Mouse (Mus musculus) common myeloid progenitor, adult 5-6 weeks (primary cell): Measurements from ENCODE around the gene Szrd1. TPM values are rescaled to one million over a fixed set of nuclear protein-coding genes. Genes with fewer than 3 reads are reported as not detected.
"Not testable (repeated sequence)": the region's sequence is repeated elsewhere in the genome, so short reads cannot be mapped to it uniquely, and the experiment has no call there.

Experiments
- ATAC-seq: replicated peaks from 2 replicates; pipeline ENCODE4 v1.8.0; 2016; ENCODE audit warnings: low read depth, mild to moderate bottlenecking, moderate TSS enrichment, inconsistent platforms; ENCODE audit not compliant: poor library complexity, severe bottlenecking
- total RNA-seq: library from RNA; stranded (forward); fragments of 200-1000, 187-1606 nt; gene quantifications from 2 replicates; pipeline ENCODE4 v1.2.3, GENCODE M21; 2017

The Szrd1 gene
- total RNA-seq, 1 experiment from 2014 or later: 47.4 TPM

DNA sequence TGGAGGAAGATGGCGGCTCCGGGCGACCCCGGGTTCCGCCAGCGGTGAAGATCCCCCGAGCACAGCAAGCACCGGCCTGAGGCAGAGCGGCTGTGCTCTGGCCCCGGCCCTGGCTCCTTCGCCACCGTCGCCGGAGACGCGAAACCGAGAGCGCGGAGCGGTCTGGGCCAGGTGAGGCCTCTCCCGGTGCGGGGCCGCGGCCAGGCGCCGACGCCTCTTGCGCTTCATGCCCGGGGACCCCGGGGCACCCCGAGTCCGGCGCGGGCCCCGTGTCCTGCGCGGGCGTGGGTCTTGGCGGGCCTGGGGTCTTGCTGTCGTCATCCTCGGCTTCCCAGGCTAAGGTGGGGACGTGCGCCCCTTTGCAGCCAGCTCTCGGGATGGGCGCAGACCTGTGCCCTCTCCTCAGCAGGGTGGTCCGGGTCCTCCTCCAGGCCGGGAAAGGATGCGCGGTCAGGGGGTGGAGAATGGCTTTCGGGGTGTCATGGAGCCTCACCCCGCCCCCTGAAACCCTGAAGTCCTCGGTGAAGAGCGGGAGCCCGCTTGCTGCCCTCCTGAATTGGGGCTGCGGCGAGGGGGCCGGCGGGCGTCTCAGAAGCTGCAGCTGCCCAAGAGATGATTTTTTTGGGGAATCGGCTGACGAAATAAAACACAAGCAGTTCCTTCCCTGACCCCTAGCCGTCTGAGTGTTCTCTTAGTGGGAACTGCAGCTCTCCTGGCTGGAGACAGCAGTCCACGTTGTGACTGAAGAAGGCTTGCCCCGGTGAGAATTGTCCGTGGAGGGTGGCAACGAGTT lies 8.6 kb upstream of the Szrd1 start:
- peak; percentile 64 for ATAC-seq

DNA sequence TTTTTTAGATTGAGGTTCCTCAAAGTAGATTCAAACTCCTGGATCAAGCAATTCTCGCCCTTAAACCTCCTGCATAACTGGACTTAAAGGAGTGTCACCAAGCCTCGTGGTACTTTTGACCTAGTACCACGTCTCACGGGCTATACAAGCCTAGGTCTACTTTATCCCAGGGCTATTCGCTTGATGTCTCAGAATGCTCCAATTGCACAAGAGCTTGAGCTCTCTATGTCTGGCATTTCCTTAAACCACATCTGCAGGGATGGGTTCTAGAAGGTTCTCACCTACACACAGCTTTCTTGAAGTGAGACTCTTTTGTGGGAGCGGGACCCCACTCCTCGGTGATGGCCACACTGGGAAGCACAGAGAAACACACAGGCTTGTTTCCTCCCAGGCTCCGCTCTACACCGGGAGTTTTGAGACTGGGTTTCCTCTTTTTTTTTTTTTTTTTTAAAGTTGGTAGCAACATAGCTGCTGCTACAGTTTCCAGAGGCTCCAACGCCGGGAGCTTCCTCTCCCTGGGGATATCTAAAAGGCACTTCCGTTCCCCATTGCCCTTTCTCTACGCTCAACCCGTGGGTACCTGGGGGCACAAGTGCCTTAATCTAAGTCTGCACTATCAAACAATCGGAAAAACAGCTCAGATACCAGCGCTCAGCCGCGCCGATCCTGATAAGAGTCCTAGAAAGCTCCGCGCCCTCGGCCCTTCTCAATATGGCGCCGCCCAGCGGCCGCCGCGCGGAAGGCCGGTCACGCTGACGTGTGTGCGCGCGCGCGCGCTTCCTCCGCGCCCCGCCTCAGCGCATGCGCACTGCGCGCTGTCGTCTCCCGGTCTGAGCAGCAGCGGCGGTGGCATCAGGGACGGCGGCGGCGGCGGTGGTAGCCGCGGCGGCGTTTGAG lies 7.8 kb upstream of the Szrd1 start, which contains the start of gene Fbxo42:
Fbxo42 (plus strand) TSS at position 802 of the 897 bp plus-strand sequence.
- peak; percentile 77 for ATAC-seq

DNA sequence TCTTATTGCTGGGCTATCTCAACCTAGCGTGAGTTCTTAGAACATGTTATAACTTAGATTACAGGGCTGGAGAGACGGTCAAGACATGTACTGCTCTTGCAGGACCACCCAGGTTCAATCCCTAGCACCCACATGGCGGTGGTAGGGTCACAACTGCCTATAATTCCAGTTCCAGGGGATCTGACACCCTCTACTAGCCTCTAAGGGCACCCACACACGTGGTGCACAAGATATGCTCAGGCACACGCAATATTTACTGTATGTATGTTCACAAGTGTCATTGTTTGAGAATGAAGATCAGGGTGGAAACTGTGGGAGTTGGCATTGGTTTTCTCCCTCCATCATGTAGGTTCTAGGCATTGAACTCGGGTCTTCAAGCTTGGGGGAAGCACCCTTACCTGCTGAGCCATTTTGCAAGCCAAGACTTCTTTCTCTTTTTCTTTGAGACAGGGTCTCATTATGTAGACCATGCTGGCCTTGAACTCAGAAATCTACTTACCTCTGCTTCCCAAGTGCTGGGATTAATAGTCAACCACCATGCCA lies 7.0 kb upstream of the Szrd1 start:
- ATAC-seq: no peak

DNA sequence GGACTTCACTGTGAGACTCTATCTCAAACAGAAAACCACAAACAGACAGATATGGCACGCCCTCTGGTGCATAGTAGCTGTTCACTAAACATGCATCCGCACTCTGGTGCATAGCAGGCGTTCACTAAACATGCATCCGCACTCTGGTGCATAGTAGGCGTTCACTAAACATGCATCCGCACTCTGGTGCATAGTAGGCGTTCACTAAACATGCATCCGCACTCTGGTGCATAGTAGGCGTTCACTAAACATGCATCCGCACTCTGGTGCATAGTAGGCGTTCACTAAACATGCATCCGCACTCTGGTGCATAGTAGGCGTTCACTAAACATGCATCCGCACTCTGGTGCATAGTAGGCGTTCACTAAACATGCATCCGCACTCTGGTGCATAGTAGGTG lies 5.5 kb upstream of the Szrd1 start:
- not testable (repeated sequence) for ATAC-seq

DNA sequence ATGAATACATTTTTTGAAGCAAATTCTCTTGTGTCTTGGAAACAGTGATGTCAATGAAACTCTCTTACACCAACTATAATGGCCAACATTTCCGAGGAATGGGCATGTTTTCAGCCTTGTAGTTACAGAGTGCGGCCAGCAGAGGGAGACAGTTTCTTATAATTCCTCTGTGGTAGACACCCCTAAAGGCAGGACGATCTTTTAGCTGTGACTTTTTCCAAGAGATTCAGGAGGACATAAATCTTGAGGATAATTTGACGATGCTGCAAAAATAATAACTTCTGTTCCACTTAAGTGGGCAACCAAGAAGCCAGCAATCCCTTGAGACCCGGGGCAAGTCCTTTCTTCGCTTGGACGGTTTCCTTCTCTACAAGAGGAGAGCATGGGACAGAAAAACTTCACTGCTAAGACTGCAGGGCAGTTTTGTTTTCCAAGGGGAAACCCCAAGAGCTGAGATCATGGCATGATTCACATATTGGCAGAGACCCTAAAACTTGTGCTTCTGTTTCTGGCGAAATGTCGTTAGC lies 2.8 kb upstream of the Szrd1 start:
- peak; percentile 29 for ATAC-seq

DNA sequence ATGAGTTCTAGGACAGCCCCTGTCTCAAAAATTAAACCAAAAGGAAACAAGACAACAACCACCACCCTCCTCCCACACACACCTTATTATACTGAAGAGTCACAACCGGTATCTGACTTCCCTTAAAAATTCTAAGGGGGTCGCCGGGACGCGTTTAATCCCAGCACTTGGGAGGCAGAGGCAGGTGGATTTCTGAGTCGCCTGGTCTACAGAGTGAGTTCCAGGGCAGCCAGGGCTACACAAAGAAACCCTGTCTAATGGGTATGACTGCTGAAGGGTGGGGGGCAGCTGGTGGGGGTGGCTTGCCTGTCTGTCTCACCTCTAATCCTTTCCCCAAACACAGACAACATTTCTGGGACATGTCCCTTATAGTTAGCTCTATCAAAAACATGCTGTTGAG lies 1.4 kb upstream of the Szrd1 start:
- ATAC-seq: no peak

DNA sequence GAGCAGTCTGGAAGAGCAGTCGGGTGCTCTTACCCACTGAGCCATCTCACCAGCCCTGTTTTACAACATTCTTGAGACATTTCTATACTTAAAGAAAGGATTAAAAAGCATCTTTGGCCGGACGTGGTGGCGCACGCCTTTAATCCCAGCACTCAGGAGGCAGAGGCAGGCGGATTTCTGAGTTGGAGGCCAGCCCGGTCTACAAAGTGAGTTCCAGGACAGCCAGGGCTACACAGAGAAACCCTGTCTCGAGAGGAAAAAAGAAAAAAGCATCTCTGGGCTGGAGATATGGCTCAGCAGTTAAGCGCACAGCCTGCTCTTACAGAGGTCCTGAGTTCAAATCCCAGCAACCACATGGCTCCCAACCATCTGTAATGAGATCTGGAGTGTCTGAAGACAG lies 779 bp upstream of the Szrd1 start:
- ATAC-seq: not testable (repeated sequence)

DNA sequence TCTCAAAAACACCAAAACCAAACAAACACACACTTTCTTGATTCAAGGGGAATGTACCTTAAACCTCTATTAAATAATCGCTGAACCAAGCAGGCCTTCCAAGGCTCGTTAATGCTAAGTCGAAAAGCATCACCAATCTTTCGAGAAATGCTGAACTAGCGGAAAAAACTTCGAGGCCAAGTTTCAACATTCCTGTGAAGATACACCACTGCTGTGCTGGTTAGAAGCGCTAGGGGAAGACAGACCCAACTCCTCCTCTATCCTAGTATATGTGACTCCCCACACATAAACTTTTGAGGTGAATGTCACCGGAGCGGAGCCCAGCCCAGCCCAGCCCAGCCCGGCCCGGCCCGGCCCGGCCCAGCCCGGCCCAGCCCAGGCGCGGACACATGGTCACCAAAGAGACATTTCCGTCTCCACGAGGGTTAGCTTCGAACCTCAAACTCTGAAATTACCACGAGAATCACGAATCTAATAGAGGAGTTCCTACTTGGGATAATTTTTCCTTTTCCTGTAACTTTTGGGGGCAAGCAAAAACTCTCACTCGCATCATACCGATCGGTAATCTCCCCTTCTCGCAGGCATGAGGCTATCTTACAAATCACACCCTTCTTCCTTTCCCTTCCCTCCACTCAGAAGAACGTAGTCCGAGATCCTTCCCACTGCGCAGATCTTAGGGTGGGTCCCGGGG lies 1.0 kb downstream of the Szrd1 start:
- 0 out of 2 replicates have a peak, but pooled peaks have one; percentile 4 for ATAC-seq

DNA sequence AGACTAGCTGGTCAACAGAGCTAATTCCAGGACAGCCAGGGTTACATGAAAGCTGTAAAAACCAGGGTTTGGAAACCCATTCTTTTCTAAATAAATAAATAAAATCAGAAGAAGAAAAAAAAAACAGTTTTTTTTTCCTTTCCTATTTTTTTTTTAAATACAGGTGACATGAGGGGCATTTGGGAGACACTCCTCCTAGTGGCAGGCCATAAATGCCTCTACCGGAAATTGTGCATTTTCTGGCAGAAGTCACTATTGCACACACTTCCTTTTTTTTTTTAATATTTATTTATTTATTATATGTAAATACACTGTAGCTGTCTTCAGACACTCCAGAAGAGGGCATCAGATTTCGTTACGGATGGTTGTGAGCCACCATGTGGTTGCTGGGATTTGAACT lies 1.8 kb downstream of the Szrd1 start:
- not testable (repeated sequence) for ATAC-seq

DNA sequence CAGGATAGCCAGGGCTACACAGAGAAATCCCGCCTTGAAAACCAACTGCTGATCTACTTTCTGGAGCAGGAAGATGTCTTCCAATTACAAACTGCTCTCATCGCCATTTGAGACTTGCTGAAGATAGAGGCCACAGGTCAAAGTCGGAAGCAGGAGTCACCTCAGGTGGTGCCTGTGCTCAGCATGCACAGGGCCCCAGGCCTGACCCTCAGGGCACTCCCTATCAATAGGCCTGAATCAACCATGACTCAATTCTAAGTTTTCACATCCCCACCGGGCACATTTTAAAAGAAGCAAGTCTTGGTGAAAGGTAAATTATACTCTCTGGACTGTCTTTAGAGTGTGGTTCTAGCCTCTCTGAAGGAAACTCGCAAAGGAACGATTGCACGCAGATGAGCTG lies 3.4 kb downstream of the Szrd1 start:
- no peak for ATAC-seq

DNA sequence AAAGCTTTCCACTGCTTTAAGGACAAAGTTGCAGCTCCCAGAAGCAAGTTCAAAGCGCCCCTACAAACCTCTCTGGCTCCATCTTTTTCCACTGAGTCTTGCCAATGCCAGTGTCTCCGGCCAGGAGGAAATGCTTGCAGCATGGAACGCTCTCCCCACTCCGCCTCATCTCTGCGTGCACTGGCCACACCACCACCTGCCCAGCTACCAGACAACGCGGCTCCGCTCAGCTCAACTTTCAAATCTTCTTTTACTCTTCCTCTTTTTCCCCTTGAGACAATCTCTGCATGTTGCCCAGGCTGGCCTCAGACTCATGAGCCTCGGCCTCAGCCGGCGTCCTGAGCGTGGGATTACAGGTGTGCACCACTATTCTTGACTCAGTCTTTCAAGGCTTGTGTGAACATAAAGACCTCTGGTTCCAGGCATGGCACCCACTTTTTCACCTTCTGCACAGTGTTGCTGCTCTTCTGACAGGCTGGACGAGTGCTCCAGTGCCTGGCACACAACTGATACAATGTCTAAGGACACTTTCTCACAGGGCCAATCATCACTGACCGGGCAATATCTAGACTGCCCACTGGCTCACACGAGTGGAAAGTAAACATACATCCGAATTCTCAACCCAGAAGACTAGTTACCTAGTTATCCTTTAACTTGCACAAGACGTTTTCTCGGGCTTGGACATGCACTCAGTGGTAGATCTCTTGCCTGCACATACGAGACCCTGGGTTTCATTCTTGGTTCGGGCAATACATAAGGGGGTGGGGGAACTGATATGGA lies 4.6 kb downstream of the Szrd1 start:
- ATAC-seq: 0 out of 2 replicates have a peak, but pooled peaks have one; percentile 10

DNA sequence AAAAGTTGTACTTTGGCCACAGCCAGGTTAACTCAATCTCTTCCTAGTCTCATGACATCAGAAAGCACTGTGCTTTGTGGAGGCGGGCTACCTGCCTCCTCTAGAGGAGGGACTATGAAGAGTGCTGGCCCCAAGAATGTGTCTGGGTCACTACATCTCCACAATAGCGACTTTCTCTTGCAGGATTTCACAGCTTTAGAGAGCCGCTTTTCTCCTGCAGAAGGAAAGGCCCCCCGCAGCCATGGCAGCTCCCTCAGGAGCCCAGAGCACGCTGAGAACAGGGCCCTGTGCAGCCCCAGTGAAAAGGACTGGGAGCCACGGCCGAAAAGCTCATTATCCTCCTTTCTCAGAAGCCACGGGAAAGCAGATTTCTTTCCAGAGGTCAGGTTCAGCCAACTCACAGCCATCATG lies 5.5 kb downstream of the Szrd1 start:
- ATAC-seq: no peak

DNA sequence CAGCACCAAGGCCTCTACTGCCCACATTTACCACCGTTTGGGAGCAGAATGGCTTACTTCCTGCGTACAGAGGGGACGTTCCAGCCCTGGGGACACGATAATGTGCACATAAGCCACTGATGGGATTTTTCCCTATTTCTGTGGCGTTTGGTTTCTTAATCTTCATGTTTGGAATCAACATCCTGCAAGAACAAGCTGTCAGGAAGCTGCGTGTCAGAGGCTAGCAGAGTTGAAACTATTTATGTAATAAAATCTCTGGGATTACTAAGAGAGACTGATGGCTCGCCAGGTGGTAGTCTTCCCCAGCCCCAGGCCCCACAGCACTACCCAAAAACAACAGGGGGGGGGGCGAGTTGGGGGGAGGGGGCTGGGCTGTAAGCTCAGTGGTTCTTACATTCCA lies 6.3 kb downstream of the Szrd1 start:
- ATAC-seq: no peak

DNA sequence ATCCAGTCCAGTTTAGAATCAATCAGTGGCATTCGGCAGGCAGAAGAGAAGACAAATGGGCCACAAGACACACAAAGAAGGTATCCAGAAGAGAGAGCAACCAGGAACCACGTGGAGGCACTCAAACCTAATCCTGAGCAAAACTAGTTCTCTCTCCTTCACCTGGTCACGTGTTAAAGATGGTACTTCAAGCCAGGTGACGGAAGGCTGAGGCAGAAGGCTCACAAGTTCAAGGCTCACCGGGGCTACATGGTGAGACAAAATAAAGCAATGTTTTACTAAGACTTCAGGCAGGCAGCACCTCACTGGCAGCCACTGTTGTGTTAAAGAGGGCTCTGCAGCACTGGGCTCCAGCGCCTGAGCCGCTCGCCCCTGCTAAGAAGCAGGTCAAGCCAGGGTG lies 7.4 kb downstream of the Szrd1 start:
- no peak for ATAC-seq

DNA sequence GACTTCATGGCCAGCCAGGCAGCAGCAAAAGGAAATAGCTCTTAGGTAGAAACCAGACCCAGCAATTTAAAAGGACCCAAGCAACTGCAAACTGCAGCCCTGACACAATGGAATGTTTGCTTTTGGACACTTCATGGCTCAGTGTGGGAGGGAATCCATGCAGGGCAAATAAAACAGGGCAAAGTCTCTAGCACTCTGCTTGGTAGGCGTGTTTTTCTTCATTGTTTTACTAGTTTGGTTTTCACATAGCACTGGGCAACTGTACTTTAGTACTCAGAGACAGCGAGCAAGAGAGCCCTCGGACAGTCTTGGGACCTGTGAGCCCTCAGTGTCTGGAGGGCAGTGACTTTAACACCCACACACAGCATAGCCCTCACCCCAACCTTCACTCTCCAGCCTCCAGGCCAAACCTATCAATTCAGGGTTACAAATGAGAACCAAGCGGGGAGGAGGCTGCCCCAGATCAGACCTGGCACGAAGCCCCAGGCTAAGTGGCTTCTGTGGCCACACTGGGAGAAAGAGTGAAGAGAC lies 8.0 kb downstream of the Szrd1 start:
- ATAC-seq: no peak

DNA sequence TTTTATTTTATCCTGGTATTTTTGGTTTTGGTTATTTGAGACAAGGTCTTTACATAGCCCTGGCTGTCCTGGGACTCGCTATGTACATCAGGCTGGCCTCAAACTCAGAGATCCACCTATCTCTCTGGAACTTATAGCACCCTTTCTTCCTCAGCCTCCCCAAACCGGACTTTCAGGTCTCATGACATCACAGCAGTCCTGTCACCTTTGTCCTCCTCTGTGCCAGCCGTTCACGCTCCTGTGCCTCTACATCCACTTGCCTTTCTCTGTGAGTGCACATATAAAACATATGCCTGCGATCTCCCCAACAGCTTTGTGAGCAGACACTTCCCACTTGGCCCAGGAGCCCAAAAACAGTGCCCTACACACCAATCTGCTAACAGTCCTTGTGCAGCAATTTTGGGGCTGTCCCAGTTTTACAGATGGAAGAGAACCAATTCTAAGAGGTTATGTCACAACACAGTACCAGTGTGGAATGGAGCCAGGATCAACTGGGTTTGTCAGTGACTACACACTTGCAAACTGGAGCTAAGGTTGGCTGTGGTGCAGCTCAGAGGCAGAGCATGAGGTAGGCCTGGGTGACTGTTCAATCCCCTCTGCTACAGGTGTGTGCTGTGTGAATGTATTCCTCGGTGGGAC lies 8.8 kb downstream of the Szrd1 start:
- ATAC-seq: no peak

DNA sequence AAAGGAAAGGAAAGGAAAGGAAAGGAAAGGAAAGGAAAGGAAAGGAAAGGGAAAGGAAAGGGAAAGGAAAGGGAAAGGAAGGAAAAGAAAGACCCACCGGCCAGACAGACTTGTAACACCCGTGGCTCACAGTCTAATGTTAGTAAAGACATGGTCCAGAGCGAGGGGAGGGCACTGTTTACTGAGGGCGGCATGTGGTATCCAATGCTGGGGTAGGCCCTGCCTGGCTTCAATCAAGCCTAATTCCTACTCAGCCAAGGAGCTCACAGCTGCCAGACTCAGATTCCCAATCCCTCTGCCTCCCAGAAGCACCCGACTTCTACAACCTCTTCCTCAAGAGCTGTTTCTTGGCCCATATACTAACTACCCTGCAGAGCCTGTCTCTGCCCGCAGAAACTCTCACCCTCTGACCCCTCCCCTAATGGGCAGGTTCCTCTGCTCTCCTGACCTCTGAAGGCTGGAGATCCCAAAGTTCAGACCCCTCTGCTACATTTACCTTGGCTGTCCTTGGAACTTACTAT lies 10.3 kb downstream of the Szrd1 start:
- ATAC-seq: no peak

DNA sequence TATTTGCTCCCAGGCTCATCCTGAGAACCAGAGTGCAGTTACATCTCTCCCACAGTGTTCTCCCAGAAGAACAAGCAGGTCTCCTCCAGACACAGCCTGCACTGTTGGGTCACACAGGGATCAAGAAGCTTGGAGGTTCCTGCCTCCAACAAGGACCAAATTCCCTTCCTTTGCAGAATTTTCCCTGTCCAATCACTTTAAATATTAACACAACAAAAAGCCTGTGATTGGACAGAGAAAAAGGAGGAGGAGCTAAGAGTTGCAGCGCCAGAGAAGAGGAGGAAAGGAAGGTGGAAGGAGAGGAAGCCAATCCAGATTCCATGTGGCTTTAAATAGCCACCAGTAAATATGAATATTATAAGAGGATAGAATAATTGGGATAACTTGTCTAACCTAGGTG lies 16.5 kb downstream of the Szrd1 start:
- no peak for ATAC-seq
